Mouse (Mus musculus) gastrocnemius, postnatal 36 days (tissue): ENCODE measurements at regions not wholly inside any gene's neighbourhood (a gene's known extent, or its start where the extent isn't known, plus 50 kb on each side); places are given as distances from the start of the nearest gene placed in this dataset.
"Not testable (repeated sequence)": the region's sequence is repeated elsewhere in the genome, so short reads cannot be mapped to it uniquely, and the experiment has no call there.

ENCODE experiments used
- DNase-seq, 2 experiments: peaks; one replicate each; pipeline ENCODE4 v3.0.0; 2022
- intact Hi-C: fragments of 180-260 bp; cut with DNase I; formaldehyde crosslinking; loops from one replicate; pipeline ENCODE4 v1.15.1; 2025

DNA sequence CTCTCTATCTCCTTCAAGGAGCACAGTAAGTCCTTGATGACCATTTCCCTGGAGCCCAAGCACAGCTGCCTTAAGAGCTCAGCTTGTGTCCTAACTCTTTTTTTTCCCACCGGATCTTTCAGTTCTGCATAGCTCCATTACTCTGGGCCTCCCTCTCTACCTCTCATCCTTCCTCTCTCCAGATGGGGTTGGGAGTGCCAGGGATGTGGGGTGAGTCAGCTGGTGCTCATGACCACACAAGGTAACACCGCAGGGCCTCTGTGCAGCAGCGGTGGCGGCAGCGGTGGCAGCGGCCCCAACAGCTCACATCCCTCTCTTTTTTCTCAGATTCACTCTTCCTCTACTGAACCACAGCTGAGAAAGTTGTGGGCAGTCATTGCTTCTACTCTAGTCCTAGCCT, 126.6 kb upstream of the Klf4 start:
- intact Hi-C loops = loop anchor here (10.0 kb wide), 1 partner anchor 456 kb away; no protein-coding TSS in a partner anchor
- DNase-seq = no peak

DNA sequence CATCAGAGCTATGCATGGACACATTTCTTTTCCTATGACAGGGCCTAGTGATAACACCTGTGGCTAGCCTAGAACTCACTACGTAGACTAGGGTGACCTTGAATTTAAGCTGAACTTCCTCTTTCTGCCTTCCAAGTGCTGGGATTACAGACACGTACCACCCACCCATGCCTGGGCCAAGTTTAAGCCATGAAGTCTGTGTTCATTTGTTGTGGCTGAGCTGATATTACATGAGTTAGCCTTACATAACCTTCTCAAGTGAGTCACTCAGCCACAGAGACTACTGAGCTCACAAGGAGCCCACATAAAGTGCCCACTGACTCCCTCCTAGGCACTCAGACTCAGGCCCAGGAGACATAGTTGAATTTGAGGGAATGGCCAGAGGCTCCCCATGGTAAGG, 123.1 kb upstream of the Klf4 start:
- intact Hi-C loops = loop anchor here (10.0 kb wide), 1 partner anchor 459 kb away; no protein-coding TSS in a partner anchor
- no peak for DNase-seq

DNA sequence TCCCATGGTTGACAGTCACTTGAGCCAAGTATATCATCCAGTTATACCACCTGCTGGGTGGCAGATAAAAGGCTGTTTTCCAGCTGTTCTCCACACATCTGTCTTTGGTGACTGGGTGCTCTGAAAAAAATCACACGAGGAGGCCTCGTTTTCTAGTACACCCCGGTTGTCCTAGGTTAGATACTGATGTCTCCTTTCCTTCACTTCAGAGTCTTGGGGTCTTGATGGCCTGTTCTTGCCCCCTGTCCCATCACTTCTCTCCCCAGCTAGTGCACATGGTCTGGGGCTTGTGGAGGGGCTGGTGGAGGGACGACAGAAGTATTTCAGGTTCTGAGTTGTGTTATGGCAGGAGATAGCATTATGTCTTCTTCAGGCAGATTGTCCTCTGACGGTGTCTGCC, 120.4 kb upstream of the Klf4 start:
- intact Hi-C loops = loop anchor here (10.0 kb wide), 1 partner anchor 462 kb away; no protein-coding TSS in a partner anchor
- no peak for DNase-seq

DNA sequence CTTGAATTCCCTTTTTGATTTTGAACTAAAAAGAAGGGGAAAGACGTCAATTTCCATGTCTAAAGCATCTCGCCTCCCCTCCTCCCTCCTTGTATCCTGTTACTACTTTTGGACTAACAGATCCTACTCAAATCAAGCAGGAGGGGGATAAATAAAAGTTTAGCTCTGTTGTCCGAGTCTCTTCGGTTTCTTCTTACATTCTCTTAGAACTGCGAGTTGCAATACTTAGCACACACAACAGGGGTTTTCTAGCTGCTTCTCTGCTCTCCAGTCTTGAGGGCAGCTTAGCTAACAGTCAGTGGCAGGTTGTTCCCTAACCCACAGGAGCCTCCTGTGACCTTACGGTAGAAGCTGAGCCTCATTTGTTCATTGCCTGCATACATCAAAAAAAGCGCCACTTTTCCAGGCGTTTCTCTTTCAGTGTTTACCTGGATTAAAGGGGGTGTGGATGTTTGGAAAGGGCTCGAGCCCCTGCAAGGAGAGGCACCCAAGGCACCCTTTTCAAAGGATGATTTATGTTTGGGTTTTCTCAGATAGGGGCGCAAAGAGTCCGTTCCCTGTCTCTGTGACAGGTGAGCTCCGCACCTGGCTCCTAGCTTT, 119.6 kb upstream of the Klf4 start:
- intact Hi-C loops = loop anchor here (2.0 to 10.0 kb wide), 2 partner anchors 119 to 463 kb away; partner anchors contain the start of gene Klf4
- DNase-seq = no peak

DNA sequence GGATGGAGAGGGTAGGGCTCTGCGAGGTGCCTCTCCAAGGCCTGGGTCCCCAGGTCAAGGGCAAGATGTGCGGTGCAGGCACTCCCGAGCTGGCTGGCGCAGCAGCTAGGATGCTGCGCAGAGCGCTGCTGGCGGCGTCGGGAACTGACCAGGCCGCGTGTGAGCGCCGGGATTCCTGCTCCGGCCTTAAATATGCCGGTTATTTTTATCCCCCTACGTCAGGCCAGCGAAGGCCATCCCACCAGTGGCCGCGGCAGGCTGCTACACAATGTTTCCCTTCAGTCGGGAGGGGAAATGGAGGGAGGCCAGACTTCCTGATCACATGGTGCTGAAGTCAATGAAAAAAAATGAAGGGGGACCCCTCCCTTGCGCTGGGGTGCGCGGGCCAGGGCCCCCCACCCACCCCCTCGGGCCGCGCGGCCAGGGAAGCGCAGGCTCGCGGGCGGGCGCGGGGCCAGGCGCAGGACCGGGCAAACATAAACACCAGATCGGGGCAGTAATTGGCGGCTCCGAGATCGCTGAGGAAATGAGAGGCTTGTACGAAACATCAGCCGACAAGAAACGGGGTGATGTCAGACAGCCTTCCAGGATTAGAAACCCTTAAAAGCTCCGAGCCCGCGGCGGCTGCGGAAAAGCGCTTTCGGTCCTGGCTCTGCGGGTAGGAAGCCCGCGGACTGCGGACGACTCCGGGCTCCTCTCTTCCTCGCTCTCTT, 118.9 kb upstream of the Klf4 start:
- intact Hi-C loops = loop anchor here (2.0 to 10.0 kb wide), 2 partner anchors 118 to 464 kb away; partner anchors contain the start of gene Klf4
- peak; percentile 85 to 91 for DNase-seq

DNA sequence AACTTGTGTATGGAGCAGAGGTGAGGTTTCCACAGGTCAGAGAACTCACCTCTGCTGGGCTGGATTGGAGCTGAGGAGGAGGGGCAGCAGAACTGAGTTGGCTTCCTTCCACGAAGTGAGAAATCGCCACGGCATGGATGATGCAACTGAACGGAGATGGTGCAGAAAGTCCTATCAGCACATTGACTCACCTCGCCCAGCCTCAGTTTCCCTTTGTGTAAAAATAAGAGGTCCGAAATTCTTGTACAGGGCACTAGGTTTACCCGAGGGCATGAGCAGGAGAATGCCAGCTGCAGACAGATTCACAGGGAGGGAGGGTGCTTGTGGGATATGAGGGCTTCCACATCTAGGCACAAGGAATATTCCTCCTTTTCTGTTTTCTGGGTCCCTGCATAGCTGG, 117.9 kb upstream of the Klf4 start:
- DNase-seq = peak in 1 of 2 experiments; percentile 30
- intact Hi-C loops = loop anchor here (2.0 to 10.0 kb wide), 2 partner anchors 117 to 465 kb away; partner anchors contain the start of gene Klf4

DNA sequence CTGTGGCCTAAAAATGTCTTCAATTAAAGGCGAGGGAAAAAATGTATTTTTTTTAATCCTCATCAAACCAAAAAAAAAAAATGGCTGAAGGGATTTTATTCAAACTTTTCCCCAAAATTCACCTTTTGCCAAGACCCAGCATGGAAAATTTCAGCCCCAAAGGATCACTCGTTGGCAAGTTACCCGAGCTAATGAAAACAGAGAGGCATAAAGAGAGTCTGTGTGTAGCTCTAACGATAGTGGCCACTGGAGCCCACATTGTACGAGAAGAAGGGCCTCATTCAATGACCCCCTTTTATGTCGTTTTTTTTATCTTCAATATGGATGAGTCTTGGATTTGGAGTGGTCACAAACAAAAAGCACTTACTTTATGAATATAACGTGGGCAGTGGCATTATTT, 116.1 kb upstream of the Klf4 start:
- intact Hi-C loops = no loop called here
- DNase-seq = no peak

DNA sequence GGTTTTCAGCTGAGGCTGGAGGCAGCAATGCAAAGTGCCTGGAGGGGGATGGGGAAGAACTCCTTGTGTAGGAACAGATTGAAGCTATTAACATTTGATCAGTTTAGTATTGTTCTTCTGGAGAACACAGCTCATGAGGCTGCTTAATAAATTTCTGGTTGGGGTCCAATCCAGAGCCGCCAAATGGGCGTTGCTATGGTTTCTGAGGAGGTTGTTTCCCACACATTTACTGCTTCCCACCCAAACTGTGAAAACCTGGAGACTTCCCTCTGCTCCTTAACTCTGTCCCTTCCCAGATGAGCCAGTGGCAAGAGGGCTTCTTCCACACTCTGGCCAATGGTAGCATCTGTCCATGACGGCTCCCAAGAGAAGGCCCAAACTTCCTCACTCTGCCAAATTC, 113.2 kb upstream of the Klf4 start:
- DNase-seq = no peak
- intact Hi-C loops = no loop called here

DNA sequence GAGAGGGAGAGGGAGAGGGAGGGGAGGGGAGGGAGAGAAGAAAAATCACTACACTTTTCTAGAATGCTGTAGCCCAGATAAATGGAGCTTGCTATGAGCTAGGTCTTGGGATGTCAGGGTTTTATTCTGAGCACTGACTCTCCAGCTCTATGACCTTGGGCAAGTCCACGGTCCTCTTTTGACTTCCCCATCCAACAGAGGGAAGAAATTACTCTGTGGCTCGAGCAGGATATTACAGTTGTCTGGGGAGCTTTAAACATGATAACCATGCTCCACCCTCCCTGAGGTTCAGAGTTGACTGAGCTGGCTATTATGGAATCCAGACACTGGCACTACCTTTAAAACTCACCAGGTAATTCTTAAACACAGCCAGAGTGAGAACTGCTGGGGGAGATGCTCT, 112.6 kb upstream of the Klf4 start:
- intact Hi-C loops = no loop called here
- DNase-seq = no peak

DNA sequence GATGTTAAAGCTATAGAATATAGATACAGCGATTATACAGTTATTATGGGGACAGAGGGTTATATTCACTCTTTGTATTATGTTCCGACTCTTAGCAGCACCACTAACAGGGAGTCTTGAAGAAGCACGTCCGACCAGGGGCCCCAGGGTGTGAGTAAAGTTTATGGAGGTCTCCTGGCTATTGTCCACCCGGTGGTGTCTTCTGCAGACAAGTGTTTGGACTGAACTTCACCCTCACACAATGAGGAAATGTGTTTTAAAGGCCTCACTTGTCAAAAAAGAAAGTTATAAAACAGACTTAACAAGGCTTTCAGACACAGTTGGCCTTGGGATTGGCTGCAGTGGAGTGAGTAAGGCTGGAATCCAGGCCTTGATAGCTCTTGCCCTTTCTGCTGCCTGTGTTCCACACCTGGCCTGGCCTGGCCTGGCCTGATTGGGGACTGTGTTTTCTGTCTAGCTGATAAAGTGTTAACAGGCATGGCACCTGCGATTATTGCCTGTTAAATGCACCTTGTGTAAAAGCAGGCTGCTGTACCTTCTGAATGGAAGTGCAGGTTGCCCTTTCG, 102.8 kb upstream of the Klf4 start:
- no peak for DNase-seq

DNA sequence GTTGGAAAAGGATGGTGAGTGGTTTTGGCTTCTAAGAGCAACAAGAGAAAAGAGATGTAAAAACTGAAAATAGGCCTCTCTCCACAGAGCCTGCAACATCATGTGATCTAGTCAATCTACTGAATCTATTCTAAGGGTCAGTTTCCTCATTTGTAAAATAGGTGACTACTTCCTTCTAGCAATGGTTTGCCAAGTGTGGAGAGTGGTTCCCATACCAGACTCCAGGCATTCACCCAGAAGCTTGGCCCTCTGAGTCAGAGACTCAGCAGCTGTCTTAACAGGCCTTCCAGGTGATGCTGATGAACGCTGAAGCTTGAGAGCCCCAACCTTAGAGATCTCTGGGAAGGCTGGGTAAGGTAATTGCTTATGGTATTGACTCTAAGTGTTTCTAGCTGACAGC, 98.9 kb upstream of the Klf4 start:
- DNase-seq = no peak
- intact Hi-C loops = no loop called here

More for the DNA sequence above, 102.8 kb upstream of the Klf4 start:
- intact Hi-C loops = no loop called here

DNA sequence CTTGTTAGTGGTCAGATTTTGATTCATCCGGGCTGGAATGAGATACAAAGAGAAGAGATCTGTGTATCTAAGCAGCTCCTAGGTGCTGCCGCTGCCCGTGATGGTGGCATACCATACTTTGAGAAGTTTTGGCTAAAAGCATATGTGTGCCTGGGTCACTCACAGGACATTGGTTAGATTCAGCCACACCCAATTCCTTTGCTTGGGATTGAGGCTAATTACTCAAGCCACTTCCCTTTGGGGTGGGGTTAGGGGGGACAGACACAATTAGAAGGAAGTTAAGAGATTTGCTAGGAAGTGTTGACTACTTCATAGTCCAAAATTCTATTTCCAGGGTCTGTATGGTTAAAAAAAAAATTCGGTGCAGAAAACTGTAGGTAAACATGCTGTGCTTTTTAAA, 97.9 kb upstream of the Klf4 start:
- DNase-seq, intact Hi-C loops: not testable (repeated sequence)

DNA sequence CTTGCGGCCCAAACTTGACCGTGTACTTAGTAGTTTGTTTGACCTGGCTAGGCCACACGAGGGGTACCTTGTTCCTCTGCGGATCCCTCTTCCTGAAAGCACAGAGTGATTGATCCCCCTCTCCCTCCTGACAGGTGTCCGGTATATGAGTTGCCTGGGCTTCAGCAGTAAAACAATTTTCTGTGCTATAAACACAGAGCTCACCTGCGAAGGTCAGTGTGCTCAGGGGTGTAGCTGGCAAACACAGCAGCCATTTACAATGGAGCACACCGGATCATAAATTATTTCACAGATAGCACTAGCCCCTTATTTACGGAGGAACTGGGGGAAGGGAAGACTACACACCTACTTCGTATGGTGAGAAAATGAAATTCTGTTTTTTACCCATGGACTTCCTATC, 92.5 kb upstream of the Klf4 start:
- no peak for DNase-seq

DNA sequence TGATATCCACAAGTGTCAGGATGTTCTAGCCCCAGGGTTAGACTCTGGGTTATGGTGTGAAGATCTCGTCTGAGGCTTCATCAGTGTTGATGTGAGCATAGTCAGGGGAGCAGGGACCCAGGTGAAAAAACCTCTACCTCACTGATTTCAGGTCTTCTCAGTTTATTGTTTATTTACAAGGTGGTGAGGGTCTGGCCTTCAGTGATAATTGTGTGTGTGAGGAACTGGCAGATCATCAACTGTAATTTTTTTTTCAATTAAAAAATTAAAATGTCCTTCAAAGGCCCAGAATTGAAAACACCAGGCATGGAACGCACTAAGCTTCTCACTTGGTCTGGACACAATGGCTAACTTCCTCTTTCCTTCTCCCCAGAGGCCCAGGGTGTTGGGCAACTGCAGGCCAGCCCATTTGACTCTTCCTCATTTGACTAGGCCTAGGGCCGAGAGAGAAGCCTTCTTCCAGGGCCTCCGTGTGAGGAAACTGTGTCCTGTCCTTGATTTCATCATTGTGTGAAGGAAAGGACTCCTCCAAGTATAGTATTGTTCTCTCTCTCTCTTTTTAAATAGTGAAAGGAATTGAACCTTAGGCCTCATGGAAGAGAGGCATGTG, 91.0 kb upstream of the Klf4 start:
- intact Hi-C loops = no loop called here
- DNase-seq = peak; percentile 26 to 36

More for the DNA sequence above, 92.5 kb upstream of the Klf4 start:
- intact Hi-C loops = no loop called here

DNA sequence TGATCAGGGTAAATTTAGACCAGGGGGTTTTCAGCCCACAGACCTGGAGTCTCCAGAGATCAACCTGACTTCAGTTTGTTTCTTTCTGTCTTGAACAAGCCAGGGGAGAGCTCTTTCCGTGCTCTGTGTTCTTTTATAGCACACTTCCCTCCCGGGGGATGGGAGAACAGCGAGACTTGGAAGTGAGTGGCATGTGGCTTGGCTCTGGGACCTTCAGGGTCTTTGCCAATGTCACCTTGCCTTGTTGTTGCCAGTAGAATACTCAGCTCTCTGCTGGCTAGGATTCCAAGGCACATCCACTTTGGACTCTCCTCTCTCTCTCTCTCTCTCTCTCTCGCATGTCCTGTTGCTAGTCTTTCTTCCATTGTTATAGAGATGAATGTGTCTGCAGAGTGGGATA, 90.4 kb upstream of the Klf4 start:
- intact Hi-C loops = no loop called here
- DNase-seq = no peak

DNA sequence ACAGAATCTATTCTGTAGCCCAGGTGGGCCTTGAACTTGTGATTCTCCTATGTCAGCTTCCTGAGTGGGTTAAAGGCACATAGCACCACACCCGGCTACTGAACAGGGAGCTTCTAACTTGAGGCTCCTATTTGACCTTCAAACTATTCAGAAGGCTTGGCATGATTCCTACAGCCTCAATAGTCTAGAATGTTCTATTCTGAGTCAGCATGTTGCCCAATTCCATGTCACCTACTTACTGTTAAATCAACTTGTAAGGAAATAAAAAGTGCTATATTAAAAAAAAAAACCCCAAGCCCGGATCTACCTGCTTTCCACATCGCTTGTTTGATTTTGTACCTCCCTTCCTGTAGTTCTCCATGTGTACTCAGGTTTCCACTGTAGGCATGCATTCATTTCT, 87.6 kb upstream of the Klf4 start:
- intact Hi-C loops = no loop called here
- no peak for DNase-seq

DNA sequence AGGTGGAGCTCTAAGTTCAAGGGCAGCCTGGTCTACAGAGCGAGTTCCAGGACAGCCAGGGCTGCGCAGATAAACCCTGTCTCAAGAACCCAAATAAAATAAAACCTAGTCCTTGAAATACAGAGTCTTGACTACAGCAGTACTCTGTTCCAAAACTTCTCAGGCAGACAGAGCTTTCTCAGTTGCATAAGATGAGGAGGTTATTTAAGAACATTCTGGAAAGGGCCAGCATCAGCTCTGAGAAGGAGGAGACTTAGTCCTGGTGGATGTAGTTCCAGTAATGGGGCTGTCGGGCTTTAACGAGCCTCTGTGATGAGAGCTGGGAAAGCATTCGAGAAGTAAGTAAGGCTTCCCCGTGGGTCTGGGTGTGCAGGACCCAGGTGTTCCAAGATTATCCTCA, 83.5 kb upstream of the Klf4 start:
- DNase-seq = no peak
- intact Hi-C loops = no loop called here

DNA sequence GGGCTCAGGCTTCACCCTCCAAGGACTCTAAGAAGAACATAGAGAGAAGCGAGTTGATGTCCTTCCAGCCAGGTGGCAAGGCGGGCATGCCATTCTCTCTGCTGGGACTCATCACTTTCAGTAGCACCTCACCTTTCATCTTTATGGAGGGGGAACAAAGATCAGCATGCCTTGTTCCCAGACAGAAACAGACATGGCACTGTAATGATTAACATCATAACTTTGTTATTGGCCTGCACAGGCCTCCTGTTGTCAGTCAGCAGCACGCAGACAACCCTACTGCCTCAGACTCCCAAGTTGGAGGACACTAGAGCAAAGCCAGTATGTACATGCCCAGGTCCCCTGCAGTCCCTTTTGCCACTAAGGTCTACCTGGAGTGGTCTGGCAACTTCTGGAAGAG, 81.3 kb upstream of the Klf4 start:
- DNase-seq = no peak
- intact Hi-C loops = no loop called here

DNA sequence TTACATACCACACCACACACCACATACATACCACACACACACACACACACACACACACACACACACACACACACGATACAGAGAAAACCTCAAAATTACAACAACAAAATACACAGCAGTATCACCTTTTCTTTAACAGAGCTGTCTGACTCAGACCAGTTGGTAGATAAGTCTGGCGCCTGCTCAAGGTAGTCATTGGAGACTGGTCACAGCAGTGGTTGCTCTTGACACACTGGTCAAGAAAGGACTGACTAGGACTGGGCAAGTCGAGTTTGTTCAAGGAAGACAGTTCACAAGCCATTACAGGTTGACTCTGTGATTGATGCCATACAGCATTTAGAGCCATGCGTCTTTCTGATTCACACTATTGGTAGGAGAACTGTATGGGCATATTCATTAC, 78.7 kb upstream of the Klf4 start:
- intact Hi-C loops = no loop called here
- DNase-seq = no peak

DNA sequence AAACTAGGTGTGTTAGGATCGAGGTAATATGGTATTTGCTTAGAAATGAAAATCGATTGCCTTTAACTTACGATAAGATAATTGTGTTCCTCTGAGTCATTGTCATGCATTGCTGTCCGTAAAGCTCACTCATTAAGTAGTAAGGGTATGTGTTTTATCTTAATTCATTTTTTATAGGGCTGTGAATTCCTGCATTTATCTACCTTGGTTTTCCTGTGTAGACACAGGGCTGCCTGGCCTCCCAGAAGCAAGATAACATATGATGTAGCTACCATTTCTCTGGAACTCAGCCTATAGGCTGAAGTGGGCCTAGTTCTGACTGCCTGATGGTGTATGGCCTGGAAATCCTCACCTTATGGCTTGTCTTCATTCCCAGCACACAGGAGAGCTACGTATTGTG, 76.9 kb upstream of the Klf4 start:
- intact Hi-C loops = no loop called here
- no peak for DNase-seq

DNA sequence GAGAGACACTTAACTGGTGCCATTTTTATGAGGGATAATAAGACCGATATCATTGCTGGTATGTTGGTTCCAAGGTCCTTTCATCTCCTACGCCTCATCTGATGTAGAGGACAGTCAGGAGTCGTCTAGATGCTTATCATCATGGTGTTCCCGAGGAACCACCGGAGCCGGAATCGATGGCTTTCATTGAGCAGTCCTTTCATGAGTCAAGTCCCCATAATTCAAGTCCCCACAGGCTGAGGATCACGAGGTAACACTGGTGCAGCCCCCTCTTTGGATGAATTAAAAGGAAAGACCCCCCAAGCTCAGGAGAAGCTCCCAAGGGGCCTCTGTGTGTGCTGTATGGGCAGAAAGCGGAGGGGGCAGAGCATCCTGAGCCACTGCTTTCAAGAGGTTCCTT, 73.3 kb upstream of the Klf4 start:
- DNase-seq = no peak
- intact Hi-C loops = no loop called here
